Mouse (Mus musculus): Measurements from ENCODE around the gene Clec1a. TPM values are rescaled to one million over a fixed set of nuclear protein-coding genes. Genes with fewer than 3 reads are reported as not detected.

Gene Clec1a
- polyA plus RNA-seq, 1 experiment from 2014 or later = 111 TPM

DNA sequence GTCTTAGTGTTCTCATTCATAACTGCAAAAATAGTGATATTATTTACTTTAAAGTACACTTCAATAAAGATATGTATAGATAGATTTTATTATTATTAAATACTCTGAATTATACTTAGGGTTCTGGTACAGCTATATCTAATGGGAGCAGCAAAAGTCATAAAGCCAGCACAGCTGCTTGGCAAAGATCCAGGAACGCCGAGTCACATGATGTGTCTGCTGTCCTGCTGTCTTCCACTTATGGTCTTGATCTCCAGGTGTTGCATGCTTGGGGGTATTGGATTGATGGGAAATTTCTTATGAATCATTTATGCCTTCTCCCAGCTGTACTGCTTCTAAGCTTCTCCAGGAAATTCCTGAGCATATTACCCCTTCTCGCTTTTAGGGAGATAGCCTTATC lies 68.3 kb downstream of the Clec1a start:
- H3K4me2 ChIP-seq (replicated peaks; ENCODE audit: low read depth, low read length) = no peak overlapping the region
- no peak for DNase-seq (ENCODE audit: low spot score)
- no peak for TF ChIP-seq CTCF (IDR thresholded peaks at IDR 0.05)
- no peak for TF ChIP-seq EP300 (IDR thresholded peaks at IDR 0.05)

DNA sequence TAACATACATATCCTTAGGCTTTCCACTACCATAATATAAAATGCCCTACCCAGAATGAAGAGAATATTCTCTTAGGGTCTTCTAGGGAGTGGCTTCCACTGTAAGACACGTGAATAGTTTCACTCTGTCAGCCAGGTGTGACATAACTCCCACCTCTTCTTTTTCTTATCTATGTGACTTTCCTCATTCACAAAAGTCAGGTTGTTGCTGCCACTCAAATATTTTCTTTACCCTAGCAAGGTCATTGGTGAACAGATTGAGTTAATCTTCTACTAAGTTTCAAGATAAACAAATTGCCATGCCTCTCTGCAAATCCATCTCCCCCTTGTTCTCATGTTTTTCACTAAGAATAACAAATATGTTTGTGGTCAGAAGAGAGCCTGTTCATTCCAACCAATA lies 70.1 kb downstream of the Clec1a start:
- Histone ChIP-seq H3K4me2 (replicated peaks; ENCODE audit: low read depth, low read length) (no peak overlapping the region), H3K27ac (ENCODE audit: low read length) (no peak overlapping the region), H3K9ac (replicated peaks; ENCODE audit: low read depth) (no peak overlapping the region), H3K9me3 (ENCODE audit: low read length) (no peaks in the 10 kb centered on the region), H3K4me3 (ENCODE audit: low read depth, low read length) (no peak overlapping the region), H3K4me1 (ENCODE audit: insufficient read depth, low read depth, low read length) (no peaks in the 10 kb centered on the region), H3K36me3 (ENCODE audit: insufficient read depth, low read length) (no peaks in the 10 kb centered on the region), H3K27me3 (replicated peaks; ENCODE audit: insufficient read depth, low read length) (no peaks in the 10 kb centered on the region)
- 30% methylated on average over 1 of the region's 1 CpGs for WGBS
- TF ChIP-seq CTCF (IDR thresholded peaks at IDR 0.05) (no peak), EP300 (IDR thresholded peaks at IDR 0.05) (no peak)
- DNase-seq (ENCODE audit: low spot score) (no peak), ATAC-seq (no peak)

More for the DNA sequence above, 68.3 kb downstream of the Clec1a start:
- Histone ChIP-seq H3K9ac (replicated peaks; ENCODE audit: low read depth) (no peak overlapping the region), H3K4me1 (ENCODE audit: insufficient read depth, low read depth, low read length) (no peaks in the 10 kb centered on the region), H3K27me3 (replicated peaks; ENCODE audit: insufficient read depth, low read length) (no peaks in the 10 kb centered on the region), H3K36me3 (ENCODE audit: insufficient read depth, low read length) (no peaks in the 10 kb centered on the region), H3K27ac (ENCODE audit: low read length) (no peak overlapping the region), H3K9me3 (ENCODE audit: low read length) (no peaks in the 10 kb centered on the region), H3K4me3 (ENCODE audit: low read depth, low read length) (no peak overlapping the region)
- ATAC-seq = no peak
- WGBS = 56% methylated on average over 3 of the region's 3 CpGs

DNA sequence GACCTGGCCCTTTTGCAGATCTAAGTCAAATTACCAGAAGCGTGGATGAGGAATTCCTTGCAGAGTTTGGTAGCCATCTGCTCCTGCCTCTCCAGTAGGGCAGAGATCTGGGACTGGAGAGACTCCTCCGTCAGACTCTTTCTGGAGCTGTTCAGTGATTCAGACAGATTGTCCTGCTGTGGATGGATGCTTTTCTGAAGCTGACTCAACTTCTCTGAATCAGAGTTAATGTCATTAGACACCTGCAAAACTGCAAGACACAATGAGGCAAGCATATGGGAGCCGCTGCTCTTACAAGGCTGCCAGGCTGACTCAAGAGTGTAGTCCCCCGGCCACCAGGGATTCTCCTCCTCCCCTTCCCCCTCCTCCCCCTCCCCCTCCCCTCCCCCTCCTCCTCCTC lies 71.3 kb downstream of the Clec1a start:
- Histone ChIP-seq H3K4me2 (replicated peaks; ENCODE audit: low read depth, low read length) (no peak overlapping the region), H3K4me3 (ENCODE audit: low read depth, low read length) (no peak overlapping the region), H3K9ac (replicated peaks; ENCODE audit: low read depth) (no peak overlapping the region), H3K36me3 (ENCODE audit: insufficient read depth, low read length) (no peaks in the 10 kb centered on the region), H3K4me1 (ENCODE audit: insufficient read depth, low read depth, low read length) (no peaks in the 10 kb centered on the region), H3K27me3 (replicated peaks; ENCODE audit: insufficient read depth, low read length) (no peaks in the 10 kb centered on the region), H3K27ac (ENCODE audit: low read length) (no peak overlapping the region), H3K9me3 (ENCODE audit: low read length) (no peaks in the 10 kb centered on the region)
- WGBS = 74% methylated on average over 4 of the region's 4 CpGs
- ATAC-seq (no peak), DNase-seq (ENCODE audit: low spot score) (no peak)
- TF ChIP-seq EP300 (IDR thresholded peaks at IDR 0.05) (no peak), CTCF (IDR thresholded peaks at IDR 0.05) (no peak)

DNA sequence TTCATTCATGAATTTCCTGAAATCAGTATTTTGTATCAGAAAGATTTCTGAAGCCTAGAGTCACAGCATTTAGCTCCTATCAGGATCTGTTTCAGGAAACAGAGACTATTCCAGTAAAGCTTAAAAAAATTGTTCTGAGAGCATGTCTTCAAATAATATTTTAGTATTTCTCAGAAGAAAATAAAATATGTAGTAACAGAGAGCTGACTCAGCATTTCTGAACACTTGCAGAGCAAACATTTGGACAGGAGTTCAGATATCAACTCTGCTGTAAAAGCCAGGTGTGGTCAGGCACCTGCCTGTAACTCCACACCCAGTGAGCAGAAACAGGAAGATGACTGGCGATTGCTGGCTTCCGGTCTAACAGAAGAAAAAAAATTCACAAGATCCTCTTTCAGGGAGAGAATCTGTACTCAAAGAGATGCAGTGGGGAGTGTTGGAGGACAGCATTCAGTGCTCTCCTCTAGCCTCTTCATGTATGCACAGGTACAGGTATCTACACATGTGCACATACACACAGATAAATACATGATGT lies 76.8 kb downstream of the Clec1a start:
- H3K9ac ChIP-seq (replicated peaks; ENCODE audit: low read depth) = no peak overlapping the region
- ATAC-seq (no peak), DNase-seq (ENCODE audit: low spot score) (no peak)
- no peak overlapping the region for H3K4me2 ChIP-seq (replicated peaks; ENCODE audit: low read depth, low read length)
- 61% methylated on average over 2 of the region's 2 CpGs for WGBS
- H3K9me3 ChIP-seq (ENCODE audit: low read length) = no peaks in the 10 kb centered on the region
- H3K27me3 ChIP-seq (replicated peaks; ENCODE audit: insufficient read depth, low read length) = no peaks in the 10 kb centered on the region
- no peaks in the 10 kb centered on the region for H3K36me3 ChIP-seq (ENCODE audit: insufficient read depth, low read length)
- no peak overlapping the region for H3K4me3 ChIP-seq (ENCODE audit: low read depth, low read length)
- H3K27ac ChIP-seq (ENCODE audit: low read length) = no peak overlapping the region
- TF ChIP-seq CTCF (IDR thresholded peaks at IDR 0.05) (no peak), EP300 (IDR thresholded peaks at IDR 0.05) (no peak)
- no peaks in the 10 kb centered on the region for H3K4me1 ChIP-seq (ENCODE audit: insufficient read depth, low read depth, low read length)

Other genes starting within 250 kb of the Clec1a start
- 0.39 and 0.48 TPM in 2 replicates for gene Cd69, start 176.6 kb downstream of the Clec1a start, polyA plus RNA-seq (2015; fragmentation: Nextera tagmentation; extraction: Ambion mirVana)
- not detected in 2 replicates for gene 4922502D21Rik, start 120.2 kb downstream of the Clec1a start, polyA plus RNA-seq (2015; fragmentation: Nextera tagmentation; extraction: Ambion mirVana)
- gene Clec12a, start 109.3 kb downstream of the Clec1a start, polyA plus RNA-seq (2015; fragmentation: Nextera tagmentation; extraction: Ambion mirVana) = 4.0 and 4.3 TPM in 2 replicates
- 1.2 and 1.5 TPM in 2 replicates for gene Clec12b, start 66.1 kb downstream of the Clec1a start, polyA plus RNA-seq (2015; fragmentation: Nextera tagmentation; extraction: Ambion mirVana)
- 7.8 and 8.3 TPM in 2 replicates for gene Clec1b, start 54.7 kb downstream of the Clec1a start, polyA plus RNA-seq (2015; fragmentation: Nextera tagmentation; extraction: Ambion mirVana)
- 2.7 and 3.6 TPM in 2 replicates for gene Clec9a, start 43.1 kb downstream of the Clec1a start, polyA plus RNA-seq (2015; fragmentation: Nextera tagmentation; extraction: Ambion mirVana)
- gene Olr1, start 55.2 kb upstream of the Clec1a start, polyA plus RNA-seq (2015; fragmentation: Nextera tagmentation; extraction: Ambion mirVana) = 2.7 and 4.3 TPM in 2 replicates
- not detected in 2 replicates for gene Tmem52b, start 60.6 kb upstream of the Clec1a start, polyA plus RNA-seq (2015; fragmentation: Nextera tagmentation; extraction: Ambion mirVana)
- 78.8 and 82.3 TPM in 2 replicates for gene Gabarapl1, start 81.2 kb upstream of the Clec1a start, polyA plus RNA-seq (2015; fragmentation: Nextera tagmentation; extraction: Ambion mirVana)
- 0.08 and 0.29 TPM in 2 replicates for gene Klre1, start 125.9 kb upstream of the Clec1a start, polyA plus RNA-seq (2015; fragmentation: Nextera tagmentation; extraction: Ambion mirVana)
- 0.93 and 1.4 TPM in 2 replicates for gene Klrd1, start 139.8 kb upstream of the Clec1a start, polyA plus RNA-seq (2015; fragmentation: Nextera tagmentation; extraction: Ambion mirVana)
- gene Klrk1, start 171.9 kb upstream of the Clec1a start, polyA plus RNA-seq (2015; fragmentation: Nextera tagmentation; extraction: Ambion mirVana) = 0.57 and 0.71 TPM in 2 replicates
- not detected in 2 replicates for gene Klrc3, start 191.3 kb upstream of the Clec1a start, polyA plus RNA-seq (2015; fragmentation: Nextera tagmentation; extraction: Ambion mirVana)
- gene Klrc2, start 208.7 kb upstream of the Clec1a start, polyA plus RNA-seq (2015; fragmentation: Nextera tagmentation; extraction: Ambion mirVana) = 0.13 TPM in 1 of 2 replicates, not detected in the other
- 0.30 and 0.61 TPM in 2 replicates for gene Klrc1, start 227.0 kb upstream of the Clec1a start, polyA plus RNA-seq (2015; fragmentation: Nextera tagmentation; extraction: Ambion mirVana)